9 mouse cellular contexts compared by ENCODE assay signal in the genomic region with DNA sequence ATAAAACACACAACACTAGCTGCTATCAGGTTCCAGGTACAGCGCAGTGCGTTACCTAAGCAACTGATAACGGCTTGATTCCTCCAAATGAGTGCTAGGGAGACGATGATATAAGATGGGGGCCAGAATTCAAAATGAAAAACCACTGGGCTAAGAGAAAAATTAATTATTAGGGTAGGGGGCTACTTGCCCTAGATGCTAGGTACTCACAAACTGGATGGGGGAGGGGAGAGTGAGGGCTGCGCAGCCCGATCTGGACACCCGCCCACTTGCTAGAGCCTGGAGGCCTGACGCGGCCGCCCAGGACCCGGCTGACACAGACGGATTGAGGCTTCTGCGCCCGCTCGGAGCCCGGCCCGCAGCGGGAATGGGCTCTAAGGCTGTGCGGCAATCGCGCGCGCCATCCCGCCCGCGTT. TPM values are rescaled to one million over a fixed set of nuclear protein-coding genes. Genes with fewer than 3 reads are reported as not detected.
DNase-seq lines count a peak whose midpoint lies in the region; ATAC-seq and TF ChIP-seq lines count a peak whose summit lies in the region.
"Had no signal": no experiment of that assay in that cellular context is flagged by ENCODE, and none has a peak within 500 bp of the region (broad histone marks: within the 10 kb centered on the region; RNA-seq: fewer than 3 reads in every experiment).

No protein-coding gene starts in this region.

- peak overlapping the region; percentile 100 for H3K4me3 ChIP-seq in gastrocnemius, adult 2 months
- peak overlapping the region; percentile 68 for H3K4me3 ChIP-seq in thymus, adult 2 months (ENCODE audit: control insufficient read depth, insufficient read depth, low read length)
- H3K4me3 ChIP-seq in erythroblast, embryonic 14.5 days (replicated peaks) = peak overlapping the region; percentile 96
- H3K4me3 ChIP-seq in limb, embryonic 10.5 days = peak overlapping the region; percentile 99
- H3K4me3 ChIP-seq in midbrain, embryonic 16.5 days (ENCODE audit: low read depth, low read length) = peak overlapping the region; percentile 88

- 1% methylated on average over 26 of the region's 26 CpGs for WGBS in thymus, adult 2 months
- WGBS in limb, embryonic 10.5 days = 1% methylated on average over 26 of the region's 26 CpGs
- WGBS in midbrain, embryonic 16.5 days = under 1% methylated on average over 26 of the region's 26 CpGs

- no peaks in the 10 kb centered on the region for H3K36me3 ChIP-seq in thymus, adult 2 months (ENCODE audit: control insufficient read depth, insufficient read depth, low read length)
- H3K36me3 ChIP-seq in erythroblast, embryonic 14.5 days (ENCODE audit: control insufficient read depth) = peaks cover 14% of the 10 kb centered on the region
- peaks cover 6% of the 10 kb centered on the region for H3K36me3 ChIP-seq in limb, embryonic 10.5 days
- no peaks in the 10 kb centered on the region for H3K36me3 ChIP-seq in midbrain, embryonic 16.5 days (ENCODE audit: control insufficient read depth, insufficient read depth, low read length)

- no peaks in the 10 kb centered on the region for H3K9me3 ChIP-seq in erythroblast, embryonic 14.5 days (ENCODE audit: control insufficient read depth, low read length)
- no peaks in the 10 kb centered on the region for H3K9me3 ChIP-seq in limb, embryonic 10.5 days (replicated peaks)
- no peaks in the 10 kb centered on the region for H3K9me3 ChIP-seq in midbrain, embryonic 16.5 days (replicated peaks; ENCODE audit: control insufficient read depth, low read length, poor library complexity, severe bottlenecking)

- peak; percentile 3; the same call in 1 of the 2 replicates for ATAC-seq in midbrain, embryonic 16.5 days

- peak overlapping the region; percentile 72 for H3K4me2 ChIP-seq in midbrain, embryonic 16.5 days (ENCODE audit: low read length)

- H3K9ac ChIP-seq in midbrain, embryonic 16.5 days (ENCODE audit: low read depth, low read length) = peak overlapping the region; percentile 96

- peak; percentile 75 for DNase-seq in gastrocnemius, adult 2 months
- DNase-seq in gastrocnemius, postnatal 25 days = no peak
- DNase-seq in thymus, adult 2 months = no peak
- DNase-seq in thymus, postnatal 4 days = no peak
- DNase-seq in limb, embryonic 10.5 days (ENCODE audit: low spot score) = peak; percentile 71
- DNase-seq in urinary bladder, postnatal 25 days (ENCODE audit: low spot score) = no peak

- peak overlapping the region; percentile 98 for H3K27ac ChIP-seq in gastrocnemius, adult 2 months
- peak overlapping the region; percentile 69 for H3K27ac ChIP-seq in thymus, adult 2 months (ENCODE audit: control insufficient read depth, insufficient read depth, low read length)
- peak overlapping the region; percentile 100 for H3K27ac ChIP-seq in limb, embryonic 10.5 days
- peak overlapping the region; percentile 95 for H3K27ac ChIP-seq in midbrain, embryonic 16.5 days (ENCODE audit: low read length)

- intact Hi-C loops in gastrocnemius, adult 2 months (cut with DNase I) = loop anchor here (1.0 kb wide), 1 partner anchor 36 kb away; a partner anchor contains a TSS

- no peak for TF ChIP-seq POLR2A in thymus, adult 2 months (IDR thresholded peaks at IDR 0.05; ENCODE audit: control insufficient read depth, extremely low read depth, insufficient read depth, low read length, poor library complexity)

- no peaks in the 10 kb centered on the region for H3K27me3 ChIP-seq in thymus, adult 2 months (ENCODE audit: control insufficient read depth, insufficient read depth, low read length)
- H3K27me3 ChIP-seq in erythroblast, embryonic 14.5 days (ENCODE audit: control insufficient read depth) = no peaks in the 10 kb centered on the region
- H3K27me3 ChIP-seq in limb, embryonic 10.5 days (ENCODE audit: low read depth, poor library complexity, severe bottlenecking) = no peaks in the 10 kb centered on the region
- no peaks in the 10 kb centered on the region for H3K27me3 ChIP-seq in midbrain, embryonic 16.5 days (ENCODE audit: control insufficient read depth, insufficient read depth, low read depth, low read length)

- peaks cover 25% of the 10 kb centered on the region for H3K4me1 ChIP-seq in thymus, adult 2 months (replicated peaks; ENCODE audit: control insufficient read depth, insufficient read depth, low read length)
- peaks cover 75% of the 10 kb centered on the region for H3K4me1 ChIP-seq in erythroblast, embryonic 14.5 days (ENCODE audit: control insufficient read depth)
- peaks cover 44% of the 10 kb centered on the region for H3K4me1 ChIP-seq in limb, embryonic 10.5 days
- peaks cover 30% of the 10 kb centered on the region for H3K4me1 ChIP-seq in midbrain, embryonic 16.5 days (ENCODE audit: control insufficient read depth, insufficient read depth, low read length)

- TF ChIP-seq CTCF in gastrocnemius, adult 2 months (IDR thresholded peaks at IDR 0.05) = no peak
- no peak for TF ChIP-seq CTCF in thymus, adult 2 months (IDR thresholded peaks at IDR 0.05; ENCODE audit: borderline replicate concordance, control insufficient read depth, extremely low read depth, insufficient read depth, low read length, poor library complexity)

RNA-seq across cellular contexts. Expression of a gene that starts 0.6 kb away (rescaled TPM):
- 1 to 10 TPM; 6.5 to 7.2 TPM for total RNA-seq in gastrocnemius, adult 2 months (2021)
- 1 to 10 TPM; 6.6 to 8.2 TPM for total RNA-seq in gastrocnemius, postnatal 25 days (2021)
- 22.1 and 28.7 TPM in 2 replicates for polyA plus RNA-seq in thymus, adult 2 months (2012; rRNA removed)
- polyA plus RNA-seq in erythroblast, embryonic 14.5 days (2012) = 0.29 and 0.59 TPM in 2 replicates
- 15.9 and 16.3 TPM in 2 replicates for polyA plus RNA-seq in limb, embryonic 10.5 days (2016; fragmentation: Nextera tagmentation; extraction: Ambion mirVana)
- polyA plus RNA-seq in midbrain, embryonic 16.5 days (2015; fragmentation: Nextera tagmentation; extraction: Ambion mirVana) = 14.7 and 15.7 TPM in 2 replicates

RNA-seq across cellular contexts. Expression of a gene that starts 1.3 kb away (rescaled TPM):
- 1 to 10 TPM; 3.6 to 4.3 TPM for total RNA-seq in gastrocnemius, adult 2 months (2021)
- 1 to 10 TPM; 3.1 to 3.9 TPM for total RNA-seq in gastrocnemius, postnatal 25 days (2021)
- polyA plus RNA-seq in thymus, adult 2 months (2012; rRNA removed) = 7.2 and 8.0 TPM in 2 replicates
- polyA plus RNA-seq in erythroblast, embryonic 14.5 days (2012) = 0.10 and 0.14 TPM in 2 replicates
- polyA plus RNA-seq in limb, embryonic 10.5 days (2016; fragmentation: Nextera tagmentation; extraction: Ambion mirVana) = 9.7 and 11.1 TPM in 2 replicates
- polyA plus RNA-seq in midbrain, embryonic 16.5 days (2015; fragmentation: Nextera tagmentation; extraction: Ambion mirVana) = 3.1 and 3.4 TPM in 2 replicates

RNA-seq across cellular contexts. Expression of a gene that starts 35.2 kb away (rescaled TPM):
- 1 to 10 TPM; 6.9 to 7.0 TPM for total RNA-seq in gastrocnemius, adult 2 months (2021)
- total RNA-seq in gastrocnemius, postnatal 25 days (2021) = 10 to 100 TPM in 1 of 2 experiments, 1 to 10 TPM in 1; 6.3 to 10.3 TPM
- 5.1 and 6.0 TPM in 2 replicates for polyA plus RNA-seq in thymus, adult 2 months (2012; rRNA removed)
- 0.20 and 0.27 TPM in 2 replicates for polyA plus RNA-seq in erythroblast, embryonic 14.5 days (2012)
- polyA plus RNA-seq in limb, embryonic 10.5 days (2016; fragmentation: Nextera tagmentation; extraction: Ambion mirVana) = 4.8 and 4.9 TPM in 2 replicates
- 6.2 and 7.6 TPM in 2 replicates for polyA plus RNA-seq in midbrain, embryonic 16.5 days (2015; fragmentation: Nextera tagmentation; extraction: Ambion mirVana)

RNA-seq across cellular contexts. Expression of a gene that starts 44.1 kb away (rescaled TPM):
- total RNA-seq in gastrocnemius, adult 2 months (2021) = under 1 TPM; 0.31 to 0.48 TPM
- under 1 TPM; 0.46 to 0.78 TPM for total RNA-seq in gastrocnemius, postnatal 25 days (2021)
- 0.08 and 0.16 TPM in 2 replicates for polyA plus RNA-seq in thymus, adult 2 months (2012; rRNA removed)
- 0.01 TPM in 2 replicates for polyA plus RNA-seq in erythroblast, embryonic 14.5 days (2012)
- polyA plus RNA-seq in limb, embryonic 10.5 days (2016; fragmentation: Nextera tagmentation; extraction: Ambion mirVana) = 1.2 and 1.9 TPM in 2 replicates
- polyA plus RNA-seq in midbrain, embryonic 16.5 days (2015; fragmentation: Nextera tagmentation; extraction: Ambion mirVana) = 10.6 and 11.6 TPM in 2 replicates

RNA-seq across cellular contexts. Expression of a gene that starts 48.5 kb away (rescaled TPM):
- total RNA-seq in gastrocnemius, adult 2 months (2021) = not detected
- total RNA-seq in gastrocnemius, postnatal 25 days (2021) = not detected
- not detected in 2 replicates for polyA plus RNA-seq in thymus, adult 2 months (2012; rRNA removed)
- not detected in 2 replicates for polyA plus RNA-seq in erythroblast, embryonic 14.5 days (2012)
- 1.0 and 2.2 TPM in 2 replicates for polyA plus RNA-seq in limb, embryonic 10.5 days (2016; fragmentation: Nextera tagmentation; extraction: Ambion mirVana)
- 1.3 and 1.9 TPM in 2 replicates for polyA plus RNA-seq in midbrain, embryonic 16.5 days (2015; fragmentation: Nextera tagmentation; extraction: Ambion mirVana)
- total RNA-seq: neutrophil, adult 5-6 weeks had no signal

Comparison
In these comparisons a context has a peak if more than half of its experiments do, and no peak if none do; other contexts are left out.
1. DNase-seq: peak in gastrocnemius, adult 2 months (single experiment) and limb, embryonic 10.5 days (single experiment); none in gastrocnemius, postnatal 25 days (single experiment), thymus, adult 2 months (single experiment), thymus, postnatal 4 days (single experiment) and urinary bladder, postnatal 25 days (single experiment).
2. Peak in every context shown above with its lines, with median percentiles within 50 percentile points of each other: H3K27ac ChIP-seq and H3K4me3 ChIP-seq.